Mouse (Mus musculus): ENCODE data around the gene Faap20. TPM values are rescaled to one million over a fixed set of nuclear protein-coding genes. Genes with fewer than 3 reads are reported as not detected.

The Faap20 gene
- polyA plus RNA-seq, 1 experiment from 2014 or later, result 99.2 TPM

DNA sequence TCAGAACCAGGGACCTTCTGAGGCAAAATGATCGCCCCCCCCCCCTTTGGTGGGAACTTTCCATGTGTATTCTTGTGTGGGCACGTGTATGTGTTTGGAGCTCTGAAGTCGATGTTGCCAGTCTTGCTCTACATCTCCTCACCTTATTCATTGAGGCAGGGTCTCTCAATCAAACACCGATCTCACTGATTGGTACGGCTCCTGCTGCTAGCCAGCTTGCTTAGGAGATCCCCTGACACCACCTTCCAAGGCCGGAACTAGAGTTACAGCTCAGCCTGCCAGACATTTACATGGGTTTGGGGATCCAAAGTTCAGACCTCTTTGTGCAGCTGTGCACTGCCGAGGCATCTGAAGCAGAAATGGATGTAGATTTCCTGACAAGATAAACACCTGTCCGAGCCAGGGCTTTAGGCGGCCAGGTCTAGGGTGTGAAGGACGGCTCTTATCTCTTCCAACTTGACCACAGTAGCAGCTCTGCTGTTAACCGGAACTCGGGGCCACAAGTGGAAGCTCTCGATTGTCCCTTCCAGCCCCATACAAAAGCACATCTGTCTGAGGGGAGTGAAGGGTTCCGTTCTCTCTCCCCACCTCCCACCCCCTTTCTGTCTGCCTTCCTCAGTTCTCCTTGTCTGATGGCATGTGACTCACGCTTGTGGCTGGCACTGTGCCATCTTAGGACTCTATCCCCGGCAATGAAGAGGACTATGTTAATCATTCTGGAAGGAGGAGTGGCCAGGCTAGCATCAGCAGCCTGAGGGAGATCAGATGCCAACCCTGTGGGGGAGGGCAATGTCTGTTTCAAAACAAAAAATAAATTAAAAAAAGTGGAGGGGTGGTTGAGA lies 30.5 kb downstream of the Faap20 start:
- H3K4me2 ChIP-seq, result no peak overlapping the region
- ATAC-seq (ENCODE audit: insufficient number of reproducible peaks, insufficient read depth, low FRiP score, low TSS enrichment, low read depth), result no peak
- no peak overlapping the region for H3K9ac ChIP-seq (replicated peaks)
- WGBS, result 83% methylated on average over 16 of the region's 16 CpGs
- H3K4me3 ChIP-seq (replicated peaks), result no peak overlapping the region
- H3K27me3 ChIP-seq, result no peaks in the 10 kb centered on the region
- no peaks in the 10 kb centered on the region for H3K36me3 ChIP-seq
- no peaks in the 10 kb centered on the region for H3K9me3 ChIP-seq
- peaks cover 77% of the 10 kb centered on the region for H3K4me1 ChIP-seq (replicated peaks)
- peak overlapping the region; percentile 29; the same call in 1 of the 2 replicates for H3K27ac ChIP-seq

DNA sequence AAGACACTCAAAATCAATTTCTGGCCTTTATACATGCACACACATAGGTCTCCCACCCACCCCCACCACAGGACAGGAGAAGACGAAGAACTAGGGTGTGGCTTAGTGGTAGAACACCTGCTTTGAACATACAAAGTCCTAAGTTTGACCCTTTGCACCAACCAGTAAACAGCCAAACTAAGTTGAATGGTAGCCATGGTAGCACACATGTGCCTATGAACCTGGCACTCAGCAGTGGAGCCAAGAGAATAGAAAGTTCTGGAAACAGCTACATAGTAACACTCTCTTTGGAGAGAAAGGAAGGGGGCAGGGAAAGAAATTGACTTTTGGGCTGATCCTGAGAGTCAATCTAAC lies 31.1 kb downstream of the Faap20 start:
- ATAC-seq (ENCODE audit: insufficient number of reproducible peaks, insufficient read depth, low FRiP score, low TSS enrichment, low read depth), result no peak
- no peaks in the 10 kb centered on the region for H3K36me3 ChIP-seq
- no peaks in the 10 kb centered on the region for H3K9me3 ChIP-seq
- H3K27ac ChIP-seq, result peak overlapping the region; percentile 100; the same call in 1 of the 2 replicates
- H3K9ac ChIP-seq (replicated peaks), result no peak overlapping the region
- no peaks in the 10 kb centered on the region for H3K27me3 ChIP-seq
- no peak overlapping the region for H3K4me3 ChIP-seq (replicated peaks)
- no peak overlapping the region for H3K4me2 ChIP-seq
- H3K4me1 ChIP-seq (replicated peaks), result peaks cover 82% of the 10 kb centered on the region
- WGBS, result 88% methylated on average over 1 of the region's 1 CpGs

DNA sequence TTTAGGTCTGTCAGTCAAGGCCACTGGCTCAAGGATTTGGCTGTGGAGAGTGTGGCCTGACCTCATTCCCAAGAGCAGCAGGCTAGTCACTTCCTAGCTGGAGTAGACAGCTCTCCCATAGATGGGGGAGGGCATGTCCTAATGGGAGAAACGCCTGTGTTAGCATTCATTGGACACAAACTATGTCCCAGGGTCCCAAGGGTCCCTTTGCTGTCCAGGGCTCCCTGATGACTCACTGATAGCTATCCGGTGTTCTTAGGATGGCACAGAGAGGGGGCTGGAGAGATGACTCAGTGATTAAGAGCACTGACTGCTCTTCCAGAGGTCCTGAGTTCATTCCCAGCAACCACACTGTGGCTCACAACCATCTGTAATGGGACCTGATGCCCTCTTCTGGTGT lies 31.6 kb downstream of the Faap20 start:
- Histone ChIP-seq H3K27ac (peak overlapping the region; percentile 100), H3K4me3 (replicated peaks) (no peak overlapping the region), H3K4me1 (replicated peaks) (peaks cover 82% of the 10 kb centered on the region), H3K36me3 (no peaks in the 10 kb centered on the region), H3K4me2 (no peak overlapping the region), H3K27me3 (no peaks in the 10 kb centered on the region), H3K9me3 (no peaks in the 10 kb centered on the region), H3K9ac (replicated peaks) (no peak overlapping the region)
- ATAC-seq (ENCODE audit: insufficient number of reproducible peaks, insufficient read depth, low FRiP score, low TSS enrichment, low read depth), result no peak
- WGBS, result 82% methylated on average over 2 of the region's 2 CpGs

DNA sequence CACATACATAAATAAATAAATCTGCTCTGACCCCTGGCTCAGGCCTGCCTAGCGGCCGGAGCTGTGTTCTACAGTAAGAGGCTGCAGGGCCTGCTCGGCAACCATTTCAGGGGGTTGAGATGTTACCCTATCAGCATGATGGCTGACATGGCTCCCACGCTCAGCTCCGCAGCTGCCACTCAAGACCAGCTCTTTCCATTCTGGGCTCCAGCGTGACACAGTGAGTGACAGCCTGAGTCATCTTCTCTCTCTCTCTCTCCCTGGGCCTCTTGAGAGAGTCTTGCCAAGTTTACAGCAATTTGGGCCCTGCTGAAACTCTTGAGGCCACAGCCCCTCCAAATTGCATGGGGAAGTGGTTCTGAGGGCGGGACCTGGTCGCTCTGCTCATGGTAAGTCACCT lies 32.0 kb downstream of the Faap20 start:
- Histone ChIP-seq H3K9me3 (no peaks in the 10 kb centered on the region), H3K36me3 (no peaks in the 10 kb centered on the region), H3K27ac (peak overlapping the region; percentile 100), H3K4me3 (replicated peaks) (no peak overlapping the region), H3K9ac (replicated peaks) (no peak overlapping the region), H3K4me2 (no peak overlapping the region), H3K4me1 (replicated peaks) (peaks cover 79% of the 10 kb centered on the region), H3K27me3 (no peaks in the 10 kb centered on the region)
- WGBS, result 89% methylated on average over 8 of the region's 8 CpGs
- ATAC-seq (ENCODE audit: insufficient number of reproducible peaks, insufficient read depth, low FRiP score, low TSS enrichment, low read depth), result no peak

DNA sequence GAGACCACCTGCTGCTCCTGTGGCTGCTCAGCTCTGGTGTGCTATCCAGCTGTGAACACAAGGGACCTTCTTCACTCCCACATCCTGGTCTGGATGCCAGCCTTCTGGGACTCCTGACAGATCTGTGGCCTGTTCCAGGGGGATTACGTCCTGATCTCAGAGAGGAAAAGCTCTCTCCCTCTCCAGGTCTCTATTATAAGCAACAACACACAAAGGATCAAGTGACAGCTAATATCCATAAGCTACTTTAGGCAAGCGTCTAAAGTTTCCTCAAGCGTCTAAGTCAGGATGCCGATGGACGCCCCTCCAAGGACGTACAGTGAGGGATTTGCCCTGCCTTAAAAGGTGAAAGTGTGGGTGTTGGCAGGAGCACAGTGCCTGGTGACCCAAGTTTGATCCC lies 32.6 kb downstream of the Faap20 start:
- no peaks in the 10 kb centered on the region for H3K9me3 ChIP-seq
- ATAC-seq (ENCODE audit: insufficient number of reproducible peaks, insufficient read depth, low FRiP score, low TSS enrichment, low read depth), result peak; percentile 4; the same call in 1 of the 2 replicates
- no peaks in the 10 kb centered on the region for H3K36me3 ChIP-seq
- H3K4me3 ChIP-seq (replicated peaks), result no peak overlapping the region
- WGBS, result 22% methylated on average over 6 of the region's 6 CpGs
- peak overlapping the region; percentile 100 for H3K27ac ChIP-seq
- peak overlapping the region; percentile 45; the same call in 1 of the 2 replicates for H3K9ac ChIP-seq (replicated peaks)
- no peaks in the 10 kb centered on the region for H3K27me3 ChIP-seq
- peak overlapping the region; percentile 59 for H3K4me2 ChIP-seq
- peaks cover 81% of the 10 kb centered on the region for H3K4me1 ChIP-seq (replicated peaks)

DNA sequence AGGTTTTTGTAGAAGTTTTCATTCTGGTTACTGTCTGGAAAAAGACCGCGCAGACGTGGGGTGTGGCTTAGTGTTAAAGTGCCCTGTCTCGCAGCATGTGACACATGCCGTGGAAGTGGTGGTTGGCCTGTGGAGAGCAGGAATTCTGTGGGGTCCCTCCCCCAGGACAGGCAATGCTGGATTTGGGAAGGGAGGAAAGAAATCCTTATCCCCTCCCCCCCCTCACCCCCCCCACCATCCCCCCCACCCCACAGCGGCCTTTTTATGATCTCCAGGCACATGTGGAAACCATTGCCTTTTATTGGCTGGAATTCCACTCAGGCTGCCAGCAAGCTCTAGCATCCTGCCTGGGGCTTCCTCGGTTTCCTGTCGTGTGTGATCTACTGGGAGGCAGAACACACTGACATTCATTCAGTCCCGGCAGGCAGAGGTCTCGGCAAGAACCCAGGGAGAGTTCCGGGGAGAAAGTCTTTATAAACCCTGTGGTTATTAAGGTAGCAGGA lies 33.5 kb downstream of the Faap20 start:
- Histone ChIP-seq H3K4me3 (replicated peaks) (peak overlapping the region; percentile 31), H3K4me1 (replicated peaks) (peaks cover 82% of the 10 kb centered on the region), H3K9ac (replicated peaks) (peak overlapping the region; percentile 45), H3K27ac (peak overlapping the region; percentile 100), H3K27me3 (no peaks in the 10 kb centered on the region), H3K4me2 (peak overlapping the region; percentile 59), H3K36me3 (no peaks in the 10 kb centered on the region), H3K9me3 (no peaks in the 10 kb centered on the region)
- peak; percentile 86 for ATAC-seq (ENCODE audit: insufficient number of reproducible peaks, insufficient read depth, low FRiP score, low TSS enrichment, low read depth)
- under 1% methylated on average over 11 of the region's 11 CpGs for WGBS

DNA sequence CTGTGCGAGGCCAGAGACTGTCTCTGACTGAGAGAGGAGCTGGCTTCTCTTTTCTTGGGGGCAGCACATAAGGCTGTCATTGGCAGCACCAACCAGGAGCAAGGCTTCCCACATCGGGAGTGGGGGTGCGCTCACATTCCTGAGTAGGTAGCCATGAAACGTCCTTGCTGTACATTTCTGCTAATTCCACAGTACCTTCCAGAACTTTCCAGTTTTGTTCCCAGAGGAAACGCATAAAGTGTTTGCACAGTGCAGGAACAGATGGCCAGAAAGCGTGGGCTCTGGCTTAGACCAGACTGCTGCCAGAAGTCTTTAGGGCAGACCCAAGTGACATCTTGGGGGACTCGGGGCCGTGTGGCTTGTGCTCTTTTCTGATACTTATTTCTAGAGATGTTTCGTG lies 34.0 kb downstream of the Faap20 start:
- peaks cover 80% of the 10 kb centered on the region for H3K4me1 ChIP-seq (replicated peaks)

DNA sequence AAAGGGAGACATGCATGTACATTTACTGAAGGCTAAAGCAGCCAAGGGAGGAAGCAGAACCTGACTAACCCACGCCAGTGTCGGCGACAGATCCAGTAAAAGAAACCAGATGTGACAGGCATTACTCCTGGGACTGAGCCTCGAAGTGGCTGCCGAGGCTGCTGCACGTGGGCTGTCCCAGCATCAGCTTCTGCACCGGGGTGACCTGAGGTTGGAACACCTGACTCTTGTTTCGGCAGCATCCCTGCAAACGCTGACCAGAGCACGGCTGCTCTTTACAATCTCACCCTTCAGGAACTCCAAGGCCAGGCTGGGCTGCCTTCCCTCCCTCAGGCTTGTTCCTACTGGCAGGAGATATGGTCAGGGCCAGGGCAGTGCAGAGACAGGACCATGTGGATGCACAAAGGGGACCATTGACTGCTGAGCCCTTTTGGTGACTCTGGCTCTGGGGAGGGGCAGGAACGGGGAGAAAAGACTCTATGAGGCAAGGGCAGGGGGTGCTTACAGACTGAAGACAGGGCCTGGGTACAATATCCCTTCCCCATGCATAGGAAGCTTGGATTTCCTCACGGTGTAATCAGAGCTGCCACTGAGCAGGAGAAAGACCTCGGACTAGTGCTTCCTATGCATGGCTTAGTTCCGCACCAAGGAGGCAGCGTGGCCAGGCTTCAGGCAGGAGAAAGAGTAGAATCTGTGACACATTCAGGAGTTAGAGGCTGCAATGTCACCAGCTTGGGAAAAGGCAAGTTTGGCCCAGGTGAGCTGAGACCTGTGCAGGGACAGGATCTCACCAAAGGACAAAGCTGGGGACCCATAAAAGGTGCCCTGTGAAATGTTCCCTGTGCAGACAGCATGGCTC lies 35.1 kb downstream of the Faap20 start:
- no peaks in the 10 kb centered on the region for H3K9me3 ChIP-seq
- no peaks in the 10 kb centered on the region for H3K27me3 ChIP-seq
- no peak overlapping the region for H3K4me3 ChIP-seq (replicated peaks)
- ATAC-seq (ENCODE audit: insufficient number of reproducible peaks, insufficient read depth, low FRiP score, low TSS enrichment, low read depth), result no peak
- peak overlapping the region; percentile 100 for H3K27ac ChIP-seq
- 19% methylated on average over 15 of the region's 15 CpGs for WGBS
- H3K9ac ChIP-seq (replicated peaks), result no peak overlapping the region; the same call in 1 of the 2 replicates
- H3K4me1 ChIP-seq (replicated peaks), result peaks cover 73% of the 10 kb centered on the region
- no peaks in the 10 kb centered on the region for H3K36me3 ChIP-seq
- no peak overlapping the region; the same call in 1 of the 2 replicates for H3K4me2 ChIP-seq

More for the DNA sequence above, 34.0 kb downstream of the Faap20 start:
- no peaks in the 10 kb centered on the region for H3K27me3 ChIP-seq
- peak; percentile 27 for ATAC-seq (ENCODE audit: insufficient number of reproducible peaks, insufficient read depth, low FRiP score, low TSS enrichment, low read depth)
- H3K27ac ChIP-seq, result peak overlapping the region; percentile 100
- H3K9ac ChIP-seq (replicated peaks), result peak overlapping the region; percentile 44
- no peaks in the 10 kb centered on the region for H3K9me3 ChIP-seq
- H3K4me3 ChIP-seq (replicated peaks), result peak overlapping the region; percentile 31
- no peaks in the 10 kb centered on the region for H3K36me3 ChIP-seq
- WGBS, result 20% methylated on average over 9 of the region's 9 CpGs
- peak overlapping the region; percentile 59 for H3K4me2 ChIP-seq

DNA sequence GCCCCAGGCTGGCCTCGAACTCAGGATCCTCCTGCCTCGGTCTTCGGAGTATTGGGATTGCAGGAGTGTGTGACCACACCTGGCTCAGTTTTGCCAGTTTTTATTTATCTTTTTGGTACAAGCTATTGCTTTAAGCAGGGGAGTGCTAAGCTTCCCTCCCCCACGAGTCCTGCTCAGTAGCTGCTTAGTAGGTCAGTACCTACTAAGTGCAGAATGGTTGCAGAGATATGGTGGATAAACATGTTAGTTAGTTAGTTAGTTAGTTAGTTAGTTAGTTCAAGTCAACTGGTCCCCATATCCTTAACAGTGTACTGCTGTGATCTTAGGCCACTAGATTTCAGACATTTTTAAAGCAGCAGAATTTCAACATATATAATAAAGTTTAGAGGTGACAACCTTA lies 36.5 kb downstream of the Faap20 start:
- Histone ChIP-seq H3K4me3 (replicated peaks) (no peak overlapping the region), H3K27ac (no peak overlapping the region), H3K9ac (replicated peaks) (no peak overlapping the region), H3K27me3 (no peaks in the 10 kb centered on the region), H3K36me3 (no peaks in the 10 kb centered on the region), H3K9me3 (no peaks in the 10 kb centered on the region), H3K4me2 (no peak overlapping the region), H3K4me1 (replicated peaks) (peaks cover 60% of the 10 kb centered on the region)
- no peak for ATAC-seq (ENCODE audit: insufficient number of reproducible peaks, insufficient read depth, low FRiP score, low TSS enrichment, low read depth)
- 96% methylated on average over 4 of the region's 4 CpGs for WGBS

DNA sequence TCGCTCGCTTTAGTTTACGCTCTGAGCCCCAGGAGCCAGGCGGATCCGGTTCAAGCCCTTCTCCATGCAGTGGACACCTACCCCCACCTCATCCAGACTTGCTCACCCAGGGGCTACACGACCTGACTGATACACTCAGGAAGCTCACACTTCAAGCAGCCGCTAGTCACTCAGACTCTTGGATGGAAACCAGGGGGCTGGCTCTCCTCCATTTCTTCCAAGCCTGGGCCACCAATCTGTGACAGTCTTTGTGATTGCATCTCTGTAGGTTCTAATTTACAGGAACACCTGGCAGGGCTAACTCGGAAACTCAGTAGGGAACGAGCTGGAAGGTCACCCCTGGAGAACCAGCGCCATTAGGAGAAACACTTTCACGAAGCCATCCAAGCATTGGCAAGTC lies 38.1 kb downstream of the Faap20 start:
- no peaks in the 10 kb centered on the region for H3K9me3 ChIP-seq
- H3K27me3 ChIP-seq, result no peaks in the 10 kb centered on the region
- no peak for ATAC-seq (ENCODE audit: insufficient number of reproducible peaks, insufficient read depth, low FRiP score, low TSS enrichment, low read depth)
- no peaks in the 10 kb centered on the region for H3K36me3 ChIP-seq
- peaks cover 43% of the 10 kb centered on the region for H3K4me1 ChIP-seq (replicated peaks)
- no peak overlapping the region for H3K4me3 ChIP-seq (replicated peaks)
- no peak overlapping the region for H3K4me2 ChIP-seq
- peak overlapping the region; percentile 23; the same call in 1 of the 2 replicates for H3K27ac ChIP-seq
- WGBS, result 89% methylated on average over 11 of the region's 11 CpGs
- no peak overlapping the region for H3K9ac ChIP-seq (replicated peaks)

DNA sequence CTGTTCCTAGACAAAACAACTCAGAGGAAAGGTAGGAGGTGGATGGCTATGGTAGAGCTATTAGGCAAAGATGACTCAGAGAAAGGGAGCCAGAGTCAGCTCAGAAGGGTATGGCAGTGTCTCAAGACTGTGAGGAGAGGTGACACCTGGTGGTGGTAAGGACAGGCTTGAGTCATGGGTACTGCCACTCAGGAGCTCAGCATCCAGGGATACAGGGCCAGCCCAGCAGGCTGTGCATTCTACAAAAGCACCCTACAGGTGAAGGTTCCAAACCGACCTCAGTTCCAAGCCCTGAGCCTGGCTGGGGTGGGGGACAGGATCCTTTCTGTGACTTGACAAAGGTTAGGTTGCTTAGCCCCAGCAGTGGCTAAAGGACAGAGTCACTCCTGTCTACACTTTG lies 39.0 kb downstream of the Faap20 start:
- H3K9me3 ChIP-seq, result no peaks in the 10 kb centered on the region
- no peak overlapping the region for H3K4me2 ChIP-seq
- H3K36me3 ChIP-seq, result no peaks in the 10 kb centered on the region
- ATAC-seq (ENCODE audit: insufficient number of reproducible peaks, insufficient read depth, low FRiP score, low TSS enrichment, low read depth), result no peak
- peaks cover 35% of the 10 kb centered on the region for H3K4me1 ChIP-seq (replicated peaks)
- 92% methylated on average over 1 of the region's 1 CpGs for WGBS
- no peak overlapping the region for H3K9ac ChIP-seq (replicated peaks)
- H3K27me3 ChIP-seq, result no peaks in the 10 kb centered on the region
- no peak overlapping the region for H3K4me3 ChIP-seq (replicated peaks)
- H3K27ac ChIP-seq, result no peak overlapping the region

All from limb, embryonic 12.5 days (tissue).